ENCODE assay signal across 22 mouse cellular contexts in genomic region chr11:26076335-26076734, GRCm38 (mm10).
"Had no signal": no experiment of that assay in that cellular context is flagged by ENCODE, and none has a peak within 500 bp of the region (broad histone marks: within the 10 kb centered on the region; RNA-seq: fewer than 3 reads in every experiment).

No protein-coding gene starts in this region.

- H3K4me2 ChIP-seq: lung, embryonic 14.5 days; midbrain, embryonic 13.5 days; neural tube, embryonic 13.5 days; stomach, embryonic 15.5 days had no signal

- H3K27ac ChIP-seq: left cerebral cortex, adult 2 months; liver, embryonic 14.5 days; macrophage; midbrain, embryonic 10.5 days; midbrain, embryonic 13.5 days; neural tube, embryonic 13.5 days; stomach, embryonic 15.5 days had no signal

- ATAC-seq: intestine, embryonic 16.5 days; liver, postnatal 0 days; lung, postnatal 0 days; midbrain, embryonic 13.5 days; midbrain, embryonic 16.5 days had no signal

- DNase-seq: kidney, adult 18-20 months; kidney, adult 9 months; kidney, postnatal 14 days; kidney, postnatal 4 days; liver, postnatal 0 days; lung, embryonic 14.5 days; retina, postnatal 1 day; right cerebral cortex, postnatal 25 days; spleen, adult 18-20 months; thymus, postnatal 25 days had no signal

- H3K36me3 ChIP-seq: midbrain, embryonic 10.5 days; midbrain, embryonic 13.5 days; neural tube, embryonic 13.5 days; stomach, embryonic 15.5 days had no signal

- H3K27me3 ChIP-seq: megakaryocyte, embryonic 14.5 days; midbrain, embryonic 13.5 days; neural tube, embryonic 13.5 days; stomach, embryonic 15.5 days had no signal

- H3K9me3 ChIP-seq: megakaryocyte, embryonic 14.5 days; midbrain, embryonic 10.5 days; midbrain, embryonic 13.5 days; neural tube, embryonic 13.5 days; stomach, embryonic 15.5 days had no signal

- H3K4me3 ChIP-seq: left cerebral cortex, adult 2 months; megakaryocyte, embryonic 14.5 days; midbrain, embryonic 10.5 days; midbrain, embryonic 13.5 days; myocyte; neural tube, embryonic 13.5 days; stomach, embryonic 15.5 days had no signal

- H3K4me1 ChIP-seq: megakaryocyte, embryonic 14.5 days; stomach, embryonic 15.5 days had no signal

- H3K9ac ChIP-seq: liver, embryonic 14.5 days; liver, postnatal 0 days; lung, embryonic 14.5 days; midbrain, embryonic 13.5 days; neural tube, embryonic 13.5 days; stomach, embryonic 15.5 days had no signal
